Mouse (Mus musculus) heart, embryonic 12.5 days (tissue): Measurements from ENCODE around the gene Celf2. TPM values are rescaled to one million over a fixed set of nuclear protein-coding genes. Genes with fewer than 3 reads are reported as not detected.

Source experiments
- ATAC-seq: fragments of 200-750 bp; cut with Nextera tagmentation; 2 replicates; pipeline ENCODE4 v1.8.0; 2017; ENCODE audit warnings: moderate TSS enrichment, moderate library complexity; ENCODE audit not compliant: insufficient number of reproducible peaks, low FRiP score
- H3K27ac ChIP-seq: fragments of 300-500 bp; sonication (generic); 2 replicates; pipeline ENCODE4 v1.5.1; 2016; ENCODE audit warnings: mild to moderate bottlenecking, moderate library complexity; ENCODE audit not compliant: poor library complexity, severe bottlenecking
- H3K27me3 ChIP-seq: fragments of 300-500 bp; sonication (generic); replicated peaks from 2 replicates; pipeline ENCODE4 v1.6.1; 2016; ENCODE audit warnings: mild to moderate bottlenecking, moderate library complexity
- H3K36me3 ChIP-seq: fragments of 300-500 bp; sonication (generic); 2 replicates; pipeline ENCODE4 v1.6.1; 2016; ENCODE audit warnings: mild to moderate bottlenecking, moderate library complexity
- H3K4me1 ChIP-seq: fragments of 300-500 bp; sonication (generic); replicated peaks from 2 replicates; pipeline ENCODE4 v1.6.1; 2016; ENCODE audit warnings: mild to moderate bottlenecking
- H3K4me2 ChIP-seq: fragments of 300-500 bp; sonication (generic); 2 replicates; pipeline ENCODE4 v1.6.1; 2016; ENCODE audit warnings: mild to moderate bottlenecking, moderate library complexity
- H3K4me3 ChIP-seq: fragments of 300-500 bp; sonication (generic); 2 replicates; pipeline ENCODE4 v1.5.1; 2016; ENCODE audit warnings: mild to moderate bottlenecking
- H3K9ac ChIP-seq: fragments of 300-500 bp; sonication (generic); 2 replicates; pipeline ENCODE4 v1.6.1; 2016; ENCODE audit warnings: mild to moderate bottlenecking, moderate library complexity
- H3K9me3 ChIP-seq: fragments of 300-500 bp; sonication (generic); replicated peaks from 2 replicates; pipeline ENCODE4 v1.6.1; 2016; ENCODE audit warnings: mild to moderate bottlenecking, moderate library complexity
- WGBS: fragments of 180-500 bp; shearing (Covaris S2); methylation state at CpG from one replicate; pipeline ENCODE4 v1.1.7; 2016; 5-methylcytosine and 5-hydroxymethylcytosine counted together
- polyA plus RNA-seq: library from polyadenylated mRNA; unstranded; fragments of >200 nt; fragmentation: Nextera tagmentation; extraction: Ambion mirVana; gene quantifications from 2 replicates; pipeline ENCODE4 v1.2.1, GENCODE M21; 2016

The Celf2 gene
- polyA plus RNA-seq, 1 experiment from 2014 or later: 65.8 TPM

DNA sequence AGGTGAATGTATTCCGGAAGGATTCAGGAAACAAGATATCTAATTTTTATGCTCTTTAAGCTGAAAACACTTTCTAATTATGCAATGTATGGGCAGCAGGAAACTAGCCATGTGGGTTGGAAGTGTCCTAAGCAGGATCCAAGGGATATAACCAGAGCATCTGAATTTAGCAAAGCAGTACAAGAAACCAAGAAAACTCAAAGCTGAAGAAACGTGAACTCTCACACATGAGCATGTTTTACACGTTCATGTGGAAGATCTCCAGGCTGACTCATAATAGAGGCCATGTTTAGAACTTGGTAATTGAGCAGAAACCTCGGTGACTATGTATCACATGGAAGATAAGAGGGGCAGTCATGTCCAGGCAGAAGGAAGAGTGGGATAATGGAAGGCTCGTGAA lies 120.1 kb downstream of the Celf2 start:
- Histone ChIP-seq H3K27me3 (no peaks in the 10 kb centered on the region), H3K9me3 (no peaks in the 10 kb centered on the region), H3K9ac (no peak overlapping the region), H3K27ac (no peak overlapping the region), H3K36me3 (no peaks in the 10 kb centered on the region), H3K4me3 (no peak overlapping the region), H3K4me2 (no peak overlapping the region), H3K4me1 (no peaks in the 10 kb centered on the region)
- WGBS: 65% methylated on average over 5 of the region's 5 CpGs
- ATAC-seq: no peak

DNA sequence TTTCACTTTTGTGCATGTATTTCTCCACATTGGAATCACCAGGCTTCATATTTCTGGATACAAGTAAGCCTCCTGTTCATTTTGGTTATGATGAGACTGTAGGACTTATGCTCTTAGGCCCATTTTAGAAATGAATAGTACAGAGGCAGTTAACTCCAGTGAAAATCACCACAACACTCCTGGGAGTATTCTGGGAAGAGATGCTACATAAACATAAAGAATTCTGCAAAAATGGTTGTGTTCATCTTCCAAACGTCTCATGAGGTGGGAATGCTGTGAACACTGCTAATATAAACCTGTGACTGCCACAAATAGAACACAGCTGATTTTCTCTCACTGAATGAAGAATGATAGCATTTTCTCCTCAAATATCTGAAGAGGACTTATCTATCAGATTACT lies 130.6 kb downstream of the Celf2 start:
- ATAC-seq: no peak
- 21% methylated on average over 1 of the region's 1 CpGs for WGBS
- H3K27ac ChIP-seq: no peak overlapping the region

DNA sequence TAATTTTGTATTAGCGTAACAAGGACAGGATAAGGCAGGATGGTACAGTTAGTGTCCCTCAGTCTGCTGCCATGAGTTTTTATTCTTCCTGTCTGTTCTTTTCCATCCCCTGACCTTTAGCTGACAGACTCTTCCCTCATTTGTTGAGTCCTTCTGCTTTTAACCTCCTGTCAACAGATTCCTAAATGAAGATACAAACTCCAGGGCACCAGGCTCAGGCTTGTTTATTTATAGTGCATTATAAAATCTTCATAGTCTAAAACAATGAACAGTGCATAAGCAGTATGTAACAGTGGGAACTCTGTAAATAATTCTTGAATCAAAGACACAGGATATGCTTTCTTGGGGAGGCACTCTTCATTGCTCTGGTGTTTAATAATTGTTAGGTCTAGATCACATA lies 131.5 kb downstream of the Celf2 start:
- H3K4me3 ChIP-seq: no peak overlapping the region
- H3K4me1 ChIP-seq: peaks cover 12% of the 10 kb centered on the region
- H3K27me3 ChIP-seq: no peaks in the 10 kb centered on the region
- H3K9ac ChIP-seq: no peak overlapping the region
- H3K36me3 ChIP-seq: no peaks in the 10 kb centered on the region
- H3K9me3 ChIP-seq: no peaks in the 10 kb centered on the region
- no peak for ATAC-seq
- H3K27ac ChIP-seq: 0 out of 2 replicates have a peak overlapping the region, but pooled peaks have one; percentile 31
- WGBS: 65% methylated on average over 1 of the region's 1 CpGs
- no peak overlapping the region for H3K4me2 ChIP-seq

More for the DNA sequence above, 130.6 kb downstream of the Celf2 start:
- no peaks in the 10 kb centered on the region for H3K27me3 ChIP-seq
- H3K9ac ChIP-seq: no peak overlapping the region
- H3K36me3 ChIP-seq: no peaks in the 10 kb centered on the region
- no peak overlapping the region for H3K4me3 ChIP-seq
- no peak overlapping the region for H3K4me2 ChIP-seq
- H3K9me3 ChIP-seq: no peaks in the 10 kb centered on the region
- peaks cover 12% of the 10 kb centered on the region for H3K4me1 ChIP-seq

DNA sequence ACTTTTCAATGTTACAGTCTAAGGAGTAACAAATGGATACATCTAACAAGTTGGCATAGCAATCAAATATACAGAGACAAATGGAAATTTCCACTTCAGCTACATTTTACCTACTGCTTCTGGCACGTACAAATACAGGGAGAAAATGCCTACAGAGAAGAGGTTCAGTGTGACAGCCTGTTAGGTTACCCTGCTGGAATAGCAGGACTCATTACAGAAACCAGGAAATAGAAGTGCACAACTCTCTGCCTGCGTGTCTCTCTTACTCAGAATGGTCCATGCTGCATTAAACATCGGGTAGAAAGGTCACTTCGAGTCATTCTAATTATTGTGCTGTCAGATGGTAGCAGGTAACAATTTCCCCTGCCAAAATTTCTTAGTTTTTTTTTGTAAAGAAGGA lies 141.6 kb downstream of the Celf2 start:
- no peaks in the 10 kb centered on the region for H3K4me1 ChIP-seq
- no peak overlapping the region for H3K4me3 ChIP-seq
- H3K4me2 ChIP-seq: no peak overlapping the region
- no peak for ATAC-seq
- H3K27ac ChIP-seq: no peak overlapping the region
- H3K9me3 ChIP-seq: no peaks in the 10 kb centered on the region
- H3K27me3 ChIP-seq: no peaks in the 10 kb centered on the region
- no peak overlapping the region for H3K9ac ChIP-seq
- no peaks in the 10 kb centered on the region for H3K36me3 ChIP-seq
- 76% methylated on average over 4 of the region's 4 CpGs for WGBS

DNA sequence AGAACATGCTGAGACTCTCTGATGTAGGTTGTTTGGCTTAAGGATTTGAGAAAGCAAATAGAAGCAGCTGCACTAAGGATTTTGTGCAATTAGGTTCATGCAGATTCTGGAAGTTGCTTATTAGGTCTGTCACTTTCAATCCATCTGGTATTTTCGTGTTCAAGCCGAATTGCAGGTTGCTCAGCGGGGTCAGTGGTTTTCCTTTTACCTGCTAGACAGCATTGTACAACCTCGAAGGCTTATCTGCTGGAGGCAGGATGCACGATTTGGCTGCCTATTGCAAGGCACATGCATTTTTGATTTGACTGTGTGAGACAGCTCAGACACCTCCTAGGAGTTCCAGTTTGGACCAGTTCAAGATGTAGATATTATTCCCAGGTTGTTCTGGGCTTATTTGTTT lies 149.8 kb downstream of the Celf2 start:
- WGBS: 68% methylated on average over 5 of the region's 5 CpGs
- H3K4me2 ChIP-seq: no peak overlapping the region
- H3K9me3 ChIP-seq: no peaks in the 10 kb centered on the region
- no peak overlapping the region for H3K9ac ChIP-seq
- no peak overlapping the region for H3K4me3 ChIP-seq
- no peaks in the 10 kb centered on the region for H3K4me1 ChIP-seq
- no peak overlapping the region for H3K27ac ChIP-seq
- no peaks in the 10 kb centered on the region for H3K27me3 ChIP-seq
- ATAC-seq: no peak
- H3K36me3 ChIP-seq: no peaks in the 10 kb centered on the region

DNA sequence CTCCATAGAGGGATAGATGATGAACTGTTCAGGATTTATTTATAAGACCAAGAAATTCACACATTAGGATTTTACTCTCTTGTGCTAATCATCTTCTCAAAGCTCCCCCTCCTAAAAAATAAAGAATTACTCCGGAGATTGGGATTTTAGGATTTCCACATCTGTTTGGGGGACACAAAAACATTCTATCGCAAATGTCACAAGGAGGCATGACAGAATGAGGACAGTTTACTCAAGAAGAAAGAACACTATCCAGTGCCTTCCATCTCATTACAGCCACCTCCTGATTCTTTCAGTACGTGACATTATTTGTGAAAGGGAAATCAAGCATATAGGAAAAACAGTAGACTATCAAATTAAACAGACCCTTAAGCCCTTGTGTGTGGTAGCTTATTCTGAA lies 150.5 kb downstream of the Celf2 start:
- H3K4me3 ChIP-seq: no peak overlapping the region
- no peak overlapping the region for H3K4me2 ChIP-seq
- no peak for ATAC-seq
- no peaks in the 10 kb centered on the region for H3K9me3 ChIP-seq
- H3K27me3 ChIP-seq: no peaks in the 10 kb centered on the region
- 81% methylated on average over 3 of the region's 3 CpGs for WGBS
- H3K4me1 ChIP-seq: no peaks in the 10 kb centered on the region
- no peak overlapping the region for H3K9ac ChIP-seq
- H3K27ac ChIP-seq: no peak overlapping the region
- no peaks in the 10 kb centered on the region for H3K36me3 ChIP-seq

DNA sequence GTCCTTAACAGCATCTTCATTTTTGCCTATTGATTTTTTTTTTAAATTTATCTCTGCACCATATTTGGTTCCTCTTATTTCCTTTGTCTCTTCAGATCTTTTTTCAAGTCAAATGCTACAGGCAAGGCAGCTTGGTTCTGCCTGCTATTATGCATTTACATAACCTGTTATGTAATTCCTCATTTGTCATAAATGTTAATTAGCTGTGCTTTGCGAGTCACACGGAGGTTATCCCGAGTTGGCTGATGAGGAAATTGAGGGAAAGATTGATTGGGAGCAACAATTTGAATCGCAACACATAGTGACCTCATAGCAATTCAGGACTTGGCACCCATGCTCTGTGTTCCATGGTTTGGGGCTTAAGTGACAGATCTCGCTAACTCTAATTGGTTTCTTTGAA lies 158.1 kb downstream of the Celf2 start:
- Histone ChIP-seq H3K27ac (no peak overlapping the region), H3K36me3 (no peaks in the 10 kb centered on the region), H3K9ac (no peak overlapping the region), H3K27me3 (no peaks in the 10 kb centered on the region), H3K4me1 (peaks cover 9% of the 10 kb centered on the region; the same call in 1 of the 2 replicates), H3K9me3 (no peaks in the 10 kb centered on the region), H3K4me2 (no peak overlapping the region), H3K4me3 (no peak overlapping the region)
- 79% methylated on average over 5 of the region's 5 CpGs for WGBS
- no peak for ATAC-seq

DNA sequence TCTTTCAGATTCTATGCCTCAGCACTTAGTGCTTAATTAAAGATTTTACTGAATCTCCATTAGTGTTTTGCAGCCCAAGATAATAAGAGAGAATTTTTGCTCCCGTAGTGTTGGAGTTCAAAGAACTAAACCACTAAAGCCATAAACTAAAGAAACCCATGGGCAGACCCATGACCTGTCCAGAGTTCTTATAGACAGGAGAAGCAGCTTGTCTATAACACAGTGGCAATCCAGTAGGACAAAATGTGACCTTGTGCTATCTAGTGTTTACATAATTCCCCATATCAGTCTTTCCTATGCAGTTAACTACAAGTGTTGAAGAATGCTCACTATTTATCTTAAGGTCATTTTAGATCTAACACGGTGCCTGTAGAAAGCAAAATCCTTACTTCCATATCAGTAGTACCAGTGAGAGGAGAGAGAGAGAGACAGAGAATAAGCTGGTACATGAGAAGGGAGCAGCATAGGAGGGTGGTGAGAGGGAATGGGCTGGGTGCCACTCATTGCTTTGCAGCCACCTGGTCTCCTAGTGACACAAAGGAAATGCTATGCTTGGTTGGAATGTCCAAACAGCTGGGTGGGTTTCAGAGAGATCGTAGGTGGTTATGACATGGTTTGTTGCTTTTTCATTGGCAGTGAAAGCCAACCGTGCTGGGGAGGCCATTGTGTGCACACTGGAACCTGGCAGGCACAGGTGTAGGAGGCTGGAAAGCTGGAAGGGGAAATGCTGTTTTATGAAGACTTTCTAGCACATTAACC lies 162.5 kb downstream of the Celf2 start:
- 50% methylated on average over 4 of the region's 4 CpGs for WGBS
- no peak overlapping the region for H3K4me2 ChIP-seq
- peaks cover 11% of the 10 kb centered on the region; the same call in 1 of the 2 replicates for H3K4me1 ChIP-seq
- no peak overlapping the region for H3K27ac ChIP-seq
- H3K27me3 ChIP-seq: no peaks in the 10 kb centered on the region
- no peak overlapping the region for H3K4me3 ChIP-seq
- H3K9ac ChIP-seq: no peak overlapping the region
- no peaks in the 10 kb centered on the region for H3K36me3 ChIP-seq
- H3K9me3 ChIP-seq: 0 out of 2 replicates have a peak, but pooled peaks cover 5% of the 10 kb centered on the region
- ATAC-seq: no peak

DNA sequence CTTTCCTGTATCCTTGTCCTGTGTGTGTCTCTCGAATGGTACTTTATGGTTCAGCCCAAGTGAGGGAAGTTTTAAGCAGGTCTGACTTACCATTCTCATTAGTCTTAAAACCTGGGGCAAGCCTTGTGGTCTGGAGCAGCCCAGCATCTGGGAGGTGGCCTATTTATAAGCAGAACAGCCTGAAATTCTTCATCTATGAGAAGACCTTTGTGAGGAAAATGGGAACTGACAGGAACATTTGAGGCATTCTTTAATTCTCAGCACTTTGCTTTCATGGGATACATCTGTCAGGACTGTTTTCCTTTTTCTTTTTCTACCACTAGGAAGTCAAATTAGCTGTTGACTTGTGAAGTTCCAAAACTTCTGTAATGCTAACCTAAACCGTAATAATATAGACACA lies 164.4 kb downstream of the Celf2 start:
- H3K36me3 ChIP-seq: no peaks in the 10 kb centered on the region
- H3K4me3 ChIP-seq: no peak overlapping the region
- H3K27ac ChIP-seq: no peak overlapping the region
- H3K9me3 ChIP-seq: 0 out of 2 replicates have a peak, but pooled peaks cover 5% of the 10 kb centered on the region
- H3K27me3 ChIP-seq: no peaks in the 10 kb centered on the region
- H3K4me1 ChIP-seq: peaks cover 11% of the 10 kb centered on the region; the same call in 1 of the 2 replicates
- H3K4me2 ChIP-seq: no peak overlapping the region
- ATAC-seq: no peak
- 83% methylated on average over 2 of the region's 2 CpGs for whole genome bisulfite sequencing
- no peak overlapping the region for H3K9ac ChIP-seq

DNA sequence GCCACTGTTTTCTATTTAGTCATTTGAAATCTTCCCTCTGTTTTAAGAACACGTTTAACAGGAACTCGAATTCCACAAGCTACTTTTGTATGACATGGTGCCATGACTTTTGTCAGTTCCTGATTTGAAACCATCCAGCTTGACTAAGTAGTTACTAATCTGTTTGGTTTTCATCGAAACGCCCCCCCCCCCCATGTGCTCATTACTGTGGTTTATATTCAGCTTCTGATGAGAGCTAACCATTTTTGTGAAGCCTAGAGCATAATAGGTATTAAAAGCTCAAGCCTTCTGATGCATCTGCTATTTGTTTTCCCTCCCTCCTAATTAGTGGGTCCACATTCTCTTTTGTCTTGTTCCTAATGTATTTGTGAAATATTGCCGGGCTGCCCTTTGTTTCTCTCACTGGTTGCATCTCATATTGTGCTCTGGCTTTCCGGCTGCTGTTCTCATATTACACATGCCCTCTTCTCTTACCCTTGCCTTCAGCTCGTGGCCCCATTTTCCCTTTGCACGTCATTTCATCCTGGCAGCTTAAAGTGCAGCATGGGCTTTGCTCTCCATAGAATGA lies 166.4 kb downstream of the Celf2 start:
- ATAC-seq: no peak
- no peak overlapping the region for H3K4me2 ChIP-seq
- H3K9ac ChIP-seq: no peak overlapping the region
- H3K9me3 ChIP-seq: 0 out of 2 replicates have a peak, but pooled peaks cover 5% of the 10 kb centered on the region
- H3K27ac ChIP-seq: no peak overlapping the region
- no peak overlapping the region for H3K4me3 ChIP-seq
- no peaks in the 10 kb centered on the region for H3K27me3 ChIP-seq
- no peaks in the 10 kb centered on the region for H3K36me3 ChIP-seq
- 76% methylated on average over 8 of the region's 8 CpGs for WGBS
- peaks cover 11% of the 10 kb centered on the region; the same call in 1 of the 2 replicates for H3K4me1 ChIP-seq

DNA sequence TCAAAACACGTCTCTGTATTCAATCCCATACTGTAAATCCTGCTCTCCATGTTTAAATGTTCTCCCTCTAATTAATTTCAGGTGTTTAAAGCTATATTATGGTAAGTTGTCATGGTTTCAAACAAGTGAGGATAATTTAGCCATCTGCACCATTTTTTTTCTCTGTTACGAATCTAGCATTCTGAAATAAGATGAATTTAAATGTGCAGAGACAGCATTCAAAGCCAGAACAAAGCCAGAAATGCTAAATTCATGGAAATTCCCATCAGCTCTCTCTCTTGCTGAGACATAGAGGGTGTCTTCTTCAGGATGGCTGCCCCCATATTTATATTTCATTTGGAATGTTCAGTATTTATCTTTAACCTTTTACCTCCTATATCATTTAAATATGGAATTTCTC lies 174.5 kb downstream of the Celf2 start:
- Histone ChIP-seq H3K27me3 (no peaks in the 10 kb centered on the region), H3K4me3 (no peak overlapping the region), H3K27ac (no peak overlapping the region), H3K36me3 (no peaks in the 10 kb centered on the region), H3K4me1 (no peaks in the 10 kb centered on the region), H3K9me3 (no peaks in the 10 kb centered on the region), H3K4me2 (no peak overlapping the region), H3K9ac (no peak overlapping the region)
- 78% methylated on average over 2 of the region's 2 CpGs for WGBS
- ATAC-seq: no peak
